Mouse (Mus musculus): Measurements from ENCODE around the gene Sdhb.
A peak's percentile ranks its signal among the peaks of the same experiment; 100 is the strongest.

Sdhb gene

DNA sequence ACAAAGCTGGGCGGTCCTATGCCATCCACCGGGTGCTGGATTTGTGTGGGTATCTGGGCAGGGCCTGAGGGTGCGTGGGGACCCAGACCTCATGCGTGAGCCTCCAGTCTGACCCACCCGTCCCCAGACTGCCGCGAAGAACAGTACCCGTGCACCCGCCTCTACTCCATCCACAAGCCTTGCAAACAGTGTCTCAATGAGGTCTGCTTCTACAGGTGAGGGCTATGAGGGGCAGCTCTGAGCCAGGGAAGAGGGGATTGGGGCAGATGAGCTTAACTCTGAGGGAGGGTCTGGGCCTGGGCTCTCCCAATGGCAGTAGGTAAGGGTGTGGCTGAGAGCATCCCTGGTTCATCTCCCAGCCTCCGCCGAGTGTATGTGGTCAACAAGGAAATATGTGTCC, 53.9 kb downstream of the Sdhb start:
- DNase-seq (ENCODE audit: low read depth): no peak

DNA sequence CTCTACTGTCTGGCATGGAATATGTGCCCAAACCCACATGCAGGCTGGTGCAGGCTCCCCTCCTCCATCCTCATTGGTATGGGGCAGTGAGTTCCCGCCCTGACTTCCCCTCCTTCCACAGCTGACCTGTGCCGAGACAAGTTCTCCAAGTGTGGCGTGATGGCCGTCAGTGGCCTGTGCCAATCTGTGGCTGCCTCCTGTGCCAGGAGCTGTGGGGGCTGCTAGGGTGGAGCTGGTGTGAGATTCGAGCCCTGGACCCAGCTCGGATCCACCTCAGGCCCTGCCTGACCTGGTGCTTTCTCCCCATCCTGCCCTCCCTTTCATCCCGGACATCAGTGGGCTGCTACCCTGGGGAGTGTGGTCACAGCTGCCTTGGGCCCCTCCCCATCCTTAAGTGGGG, 54.4 kb downstream of the Sdhb start:
- no peak for DNase-seq (ENCODE audit: low read depth)

DNA sequence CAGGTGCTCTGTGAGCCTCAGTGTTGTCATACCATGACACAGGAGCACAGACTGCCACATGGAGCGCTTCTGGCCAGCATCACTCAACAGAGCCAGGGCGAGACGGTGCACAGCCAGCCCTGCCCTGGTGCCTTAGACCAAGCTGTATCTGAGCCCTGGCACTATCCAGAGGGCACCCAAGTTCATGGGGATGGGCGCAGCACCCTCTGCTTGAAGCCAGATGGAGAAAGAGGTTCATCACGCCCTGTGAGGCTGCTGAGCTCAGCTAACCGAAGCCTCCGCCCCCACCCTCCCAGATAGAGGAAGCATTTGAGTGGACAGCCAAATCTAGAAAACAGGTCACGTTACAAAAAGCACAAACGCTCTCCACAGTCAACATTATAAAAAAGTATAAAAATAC, 55.3 kb downstream of the Sdhb start:
- no peak for DNase-seq (ENCODE audit: low read depth)

DNA sequence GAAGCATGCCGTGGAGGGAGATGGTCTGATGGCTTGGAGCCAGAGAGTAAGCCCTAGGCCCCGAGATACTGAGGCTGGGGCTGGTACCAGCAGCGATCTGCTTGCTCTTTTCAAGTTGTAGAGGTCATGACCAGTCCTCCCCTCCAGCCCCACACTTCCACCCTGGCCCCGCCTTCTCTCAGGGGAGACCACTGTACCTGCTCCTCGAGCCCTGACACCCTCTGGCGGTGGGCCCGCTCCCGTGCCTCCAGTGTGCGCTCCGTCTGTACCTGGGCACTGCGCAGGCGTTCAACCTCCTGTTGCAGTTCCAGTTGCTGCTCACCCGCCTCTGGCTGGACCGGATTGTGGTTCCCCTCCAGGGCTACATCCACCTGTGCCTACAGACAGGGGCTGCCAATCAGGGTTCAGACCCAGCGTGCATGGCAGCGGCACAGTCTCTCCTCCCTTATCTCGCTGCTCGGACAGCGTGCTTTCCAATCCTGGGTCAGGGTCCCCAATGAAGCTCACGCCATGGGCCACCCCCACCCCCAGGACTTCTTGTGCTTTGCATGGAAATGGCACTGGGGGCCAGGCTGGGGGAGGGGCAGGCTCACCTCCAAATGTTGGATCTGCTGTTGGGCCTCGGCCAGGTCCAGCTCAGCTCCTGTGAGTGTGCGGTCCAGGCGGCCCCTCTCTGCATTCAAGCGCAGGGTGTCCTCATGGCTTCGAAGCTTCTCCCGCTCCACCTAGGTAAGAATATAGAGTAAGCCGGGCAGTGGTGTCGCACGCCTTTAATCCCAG, 56.8 kb downstream of the Sdhb start:
- DNase-seq (ENCODE audit: low read depth): no peak

DNA sequence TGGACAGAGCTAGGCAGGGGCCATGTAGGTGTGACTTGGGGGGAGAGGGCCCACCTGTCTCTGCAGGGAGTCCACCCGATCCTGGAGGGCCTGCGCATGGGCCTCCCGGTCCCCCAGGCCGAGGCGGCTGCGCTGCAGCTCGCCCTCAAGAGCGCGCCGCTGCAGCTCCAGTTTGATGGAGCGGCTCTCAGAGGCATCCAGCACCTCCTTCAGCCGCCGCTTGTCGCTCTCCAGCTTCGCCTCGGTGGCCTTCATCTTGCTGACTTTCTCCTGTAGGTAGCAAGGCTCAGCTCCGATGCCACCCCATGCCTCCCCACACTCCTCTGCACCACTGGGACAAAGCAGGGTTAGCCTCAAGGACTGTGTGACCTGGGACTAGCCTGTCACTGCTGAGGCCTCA, 59.2 kb downstream of the Sdhb start:
- no peak for DNase-seq (ENCODE audit: low read depth)

DNA sequence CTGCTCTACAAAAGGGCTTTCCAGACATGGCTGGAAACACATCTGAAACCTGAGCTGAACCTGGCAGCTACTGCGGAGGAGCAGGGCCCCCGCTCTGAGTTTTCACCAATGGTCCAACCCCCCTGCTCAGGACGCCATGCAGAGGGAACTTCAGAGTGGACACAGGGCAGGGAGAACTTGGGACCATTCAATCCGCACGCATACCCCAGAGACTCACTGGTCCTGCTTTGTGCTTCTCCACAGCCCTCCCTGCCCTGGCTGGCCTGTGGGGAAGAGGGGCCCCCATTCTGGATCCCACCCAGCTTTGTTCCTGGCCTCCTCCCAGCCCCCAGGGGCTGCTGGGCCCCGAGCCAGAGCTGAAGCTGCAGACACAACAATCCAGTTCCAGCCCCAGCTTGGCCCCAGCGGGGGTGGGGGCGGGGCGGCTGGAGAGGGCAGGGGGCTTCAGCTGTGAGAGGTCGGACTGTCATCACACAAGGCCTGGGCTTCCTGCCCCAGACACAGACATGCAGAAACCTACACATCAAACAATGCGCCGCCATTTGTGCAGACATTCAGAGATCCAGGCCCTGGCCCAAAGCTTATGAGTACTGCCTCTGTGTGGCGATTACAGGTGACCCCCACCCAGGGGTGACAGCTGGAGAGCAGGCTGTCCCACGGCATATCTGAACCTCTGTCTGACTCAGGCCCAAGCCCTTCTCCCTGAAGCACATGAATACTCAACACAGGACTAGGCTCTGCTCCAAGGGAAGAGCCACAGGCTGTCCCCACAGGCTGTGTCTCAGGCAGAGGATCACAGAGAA, 60.0 kb downstream of the Sdhb start:
- peak; percentile 11 for DNase-seq (ENCODE audit: low read depth)

DNA sequence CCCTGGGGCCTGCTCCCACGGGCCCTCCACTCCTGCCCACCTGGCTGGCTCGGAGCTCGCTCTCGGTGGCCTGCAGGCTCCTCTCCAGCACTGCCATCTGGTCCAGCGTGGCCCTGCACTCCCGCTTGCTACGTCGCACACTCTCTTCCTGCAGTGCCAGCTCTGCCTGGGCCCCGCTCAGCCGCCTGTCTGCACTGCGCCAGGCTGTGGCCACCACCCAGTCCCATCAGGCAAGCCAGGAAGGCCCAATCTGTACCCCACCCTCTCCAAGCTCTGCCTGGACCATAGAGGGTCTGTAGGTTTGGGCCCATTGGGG, 60.6 kb downstream of the Sdhb start:
- no peak for DNase-seq (ENCODE audit: low read depth)

DNA sequence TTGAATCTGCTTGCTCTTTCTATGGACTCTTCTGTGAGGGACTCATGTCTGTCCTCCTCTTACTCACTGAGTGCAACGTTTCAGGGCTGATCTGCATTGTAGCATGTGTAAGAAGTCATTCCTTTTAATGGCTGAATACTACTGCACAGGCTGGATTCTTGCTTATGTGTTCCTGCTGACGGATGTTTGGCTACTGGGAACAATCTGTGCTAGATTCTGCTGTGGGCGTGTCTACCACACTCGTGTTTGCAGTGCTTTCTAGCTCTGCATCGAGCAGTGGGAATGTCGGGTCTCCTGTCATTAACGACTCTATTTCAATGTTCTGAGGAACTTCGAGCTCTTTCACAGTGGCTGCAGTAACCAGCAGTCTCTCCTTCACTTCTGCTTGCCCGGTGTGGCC, 63.0 kb downstream of the Sdhb start:
- no peak for DNase-seq (ENCODE audit: low read depth)

DNA sequence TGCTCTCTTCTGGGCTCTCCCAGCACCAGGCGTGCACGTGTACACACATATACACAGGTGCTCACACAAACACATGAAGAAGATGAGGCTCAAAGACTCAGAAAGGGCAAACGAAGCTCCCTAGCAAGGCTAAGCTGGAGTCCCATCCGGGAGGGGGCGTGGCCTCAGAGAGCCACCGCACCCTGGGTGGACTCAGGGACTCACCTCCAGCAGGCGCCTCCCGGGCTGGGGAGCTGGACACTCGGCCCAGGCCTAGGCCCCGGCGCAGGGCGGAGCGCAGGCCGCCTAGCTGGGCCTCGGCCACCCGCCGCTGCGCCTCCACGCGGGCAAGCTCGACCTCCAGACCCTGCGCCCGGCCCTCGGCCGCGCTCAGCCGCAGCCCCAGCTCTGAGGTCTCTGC, 64.0 kb downstream of the Sdhb start:
- DNase-seq (ENCODE audit: low read depth): no peak

Data from fibroblast of lung, adult 2 months (primary cell).